Mouse (Mus musculus): Measurements from ENCODE around the gene Osbp2. TPM values are rescaled to one million over a fixed set of nuclear protein-coding genes. Genes with fewer than 3 reads are reported as not detected.
A peak's percentile ranks its signal among the peaks of the same experiment; 100 is the strongest.

Osbp2 gene
- polyA plus RNA-seq, 1 experiment, result 1.5 TPM

DNA sequence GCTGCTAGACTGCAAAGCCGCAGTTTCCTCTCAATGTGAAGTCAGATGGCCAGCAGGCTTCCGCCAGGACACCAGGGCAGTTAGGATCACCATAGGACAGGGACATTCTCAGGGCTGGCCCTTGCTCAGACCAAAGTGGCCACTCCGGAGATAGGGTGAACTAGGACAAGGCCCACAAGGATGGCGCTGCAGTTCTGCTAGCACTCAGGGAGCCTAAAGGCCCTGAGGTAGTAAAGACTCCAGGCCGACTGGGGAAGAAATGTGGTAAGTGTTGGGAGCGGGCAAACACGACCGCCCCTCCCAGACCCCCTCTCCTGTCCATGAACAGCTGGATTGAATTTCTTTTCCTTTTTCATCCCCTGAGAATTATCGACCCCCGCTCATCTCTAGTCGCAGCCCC, 102.4 kb downstream of the Osbp2 start:
- Histone ChIP-seq H3K27me3 (ENCODE audit: control insufficient read depth, insufficient read depth, low read length, poor library complexity, severe bottlenecking) (peaks cover 15% of the 10 kb centered on the region), H3K4me1 (ENCODE audit: control insufficient read depth, insufficient read depth, low read length) (no peaks in the 10 kb centered on the region), H3K4me3 (ENCODE audit: low read depth, low read length) (peak overlapping the region; percentile 62), H3K27ac (ENCODE audit: insufficient read depth, low read length) (no peak overlapping the region), H3K9ac (ENCODE audit: low read depth, poor library complexity, severe bottlenecking) (peak overlapping the region; percentile 84), H3K9me3 (replicated peaks; ENCODE audit: control insufficient read depth, insufficient read depth, low read length, poor library complexity, severe bottlenecking) (no peaks in the 10 kb centered on the region), H3K36me3 (ENCODE audit: control insufficient read depth, insufficient read depth, low read length, poor library complexity, severe bottlenecking) (no peaks in the 10 kb centered on the region)
- TF ChIP-seq POLR2A (IDR thresholded peaks at IDR 0.05; ENCODE audit: insufficient read depth, low read length) (no peak), CTCF (IDR thresholded peaks at IDR 0.05; ENCODE audit: low read depth, low read length) (no peak), EP300 (IDR thresholded peaks at IDR 0.05; ENCODE audit: insufficient read depth, low read depth, low read length) (no peak)

- no peak overlapping the region for H3K27ac ChIP-seq (ENCODE audit: insufficient read depth, low read length)
- no peaks in the 10 kb centered on the region for H3K9me3 ChIP-seq (replicated peaks; ENCODE audit: control insufficient read depth, insufficient read depth, low read length, poor library complexity, severe bottlenecking)
- H3K9ac ChIP-seq (ENCODE audit: low read depth, poor library complexity, severe bottlenecking), result no peak overlapping the region
- no peaks in the 10 kb centered on the region for H3K36me3 ChIP-seq (ENCODE audit: control insufficient read depth, insufficient read depth, low read length, poor library complexity, severe bottlenecking)
- H3K4me1 ChIP-seq (ENCODE audit: control insufficient read depth, insufficient read depth, low read length), result no peaks in the 10 kb centered on the region
- H3K4me3 ChIP-seq (ENCODE audit: low read depth, low read length), result no peak overlapping the region
- peaks cover 15% of the 10 kb centered on the region for H3K27me3 ChIP-seq (ENCODE audit: control insufficient read depth, insufficient read depth, low read length, poor library complexity, severe bottlenecking)
- TF ChIP-seq EP300 (IDR thresholded peaks at IDR 0.05; ENCODE audit: insufficient read depth, low read depth, low read length), result no peak
- TF ChIP-seq CTCF (IDR thresholded peaks at IDR 0.05; ENCODE audit: low read depth, low read length), result no peak
- no peak for TF ChIP-seq POLR2A (IDR thresholded peaks at IDR 0.05; ENCODE audit: insufficient read depth, low read length)
These were observed 104.3 kb downstream of the Osbp2 start for GRCm38 (mm10) chr11:3759433-3759832.

GRCm38 (mm10) chr11:3755341-3755740, 108.4 kb downstream of the Osbp2 start:
- no peak overlapping the region for H3K4me3 ChIP-seq (ENCODE audit: low read depth, low read length)
- H3K9ac ChIP-seq (ENCODE audit: low read depth, poor library complexity, severe bottlenecking), result no peak overlapping the region
- TF ChIP-seq POLR2A (IDR thresholded peaks at IDR 0.05; ENCODE audit: insufficient read depth, low read length), result no peak
- no peak for TF ChIP-seq EP300 (IDR thresholded peaks at IDR 0.05; ENCODE audit: insufficient read depth, low read depth, low read length)
- no peak for TF ChIP-seq CTCF (IDR thresholded peaks at IDR 0.05; ENCODE audit: low read depth, low read length)
- H3K27me3 ChIP-seq (ENCODE audit: control insufficient read depth, insufficient read depth, low read length, poor library complexity, severe bottlenecking), result peaks cover 2% of the 10 kb centered on the region; the same call in 1 of the 2 replicates
- H3K4me1 ChIP-seq (ENCODE audit: control insufficient read depth, insufficient read depth, low read length), result no peaks in the 10 kb centered on the region
- no peaks in the 10 kb centered on the region for H3K9me3 ChIP-seq (replicated peaks; ENCODE audit: control insufficient read depth, insufficient read depth, low read length, poor library complexity, severe bottlenecking)
- no peaks in the 10 kb centered on the region for H3K36me3 ChIP-seq (ENCODE audit: control insufficient read depth, insufficient read depth, low read length, poor library complexity, severe bottlenecking)
- H3K27ac ChIP-seq (ENCODE audit: insufficient read depth, low read length), result no peak overlapping the region

- Histone ChIP-seq H3K4me1 (ENCODE audit: control insufficient read depth, insufficient read depth, low read length) (no peaks in the 10 kb centered on the region), H3K27ac (ENCODE audit: insufficient read depth, low read length) (no peak overlapping the region), H3K9me3 (replicated peaks; ENCODE audit: control insufficient read depth, insufficient read depth, low read length, poor library complexity, severe bottlenecking) (no peaks in the 10 kb centered on the region), H3K36me3 (ENCODE audit: control insufficient read depth, insufficient read depth, low read length, poor library complexity, severe bottlenecking) (no peaks in the 10 kb centered on the region), H3K27me3 (ENCODE audit: control insufficient read depth, insufficient read depth, low read length, poor library complexity, severe bottlenecking) (no peaks in the 10 kb centered on the region), H3K9ac (ENCODE audit: low read depth, poor library complexity, severe bottlenecking) (no peak overlapping the region), H3K4me3 (ENCODE audit: low read depth, low read length) (no peak overlapping the region)
- TF ChIP-seq POLR2A (IDR thresholded peaks at IDR 0.05; ENCODE audit: insufficient read depth, low read length) (no peak), EP300 (IDR thresholded peaks at IDR 0.05; ENCODE audit: insufficient read depth, low read depth, low read length) (no peak), CTCF (IDR thresholded peaks at IDR 0.05; ENCODE audit: low read depth, low read length) (no peak)
These were observed 109.0 kb downstream of the Osbp2 start for GRCm38 (mm10) chr11:3754685-3755084.

DNA sequence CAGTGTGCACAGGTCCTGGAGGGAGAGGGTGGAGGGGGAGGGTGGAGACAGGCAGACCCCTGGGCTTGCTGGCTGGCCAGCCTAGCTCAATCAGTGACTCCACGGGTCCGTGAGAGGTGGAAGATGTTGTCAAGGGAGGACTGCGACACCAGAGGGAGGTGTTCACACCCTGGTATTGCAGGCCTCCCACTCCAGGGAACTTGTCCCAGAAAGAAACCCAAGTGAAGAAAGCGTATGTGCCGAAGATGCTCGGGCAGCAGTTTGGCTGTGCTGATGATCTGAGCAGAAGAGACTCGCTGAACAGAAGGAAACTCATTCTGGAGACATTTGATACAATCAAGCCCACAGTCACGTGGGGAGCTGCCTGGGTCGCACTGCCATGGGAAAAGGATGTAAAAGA, 109.8 kb downstream of the Osbp2 start:
- no peak overlapping the region for H3K4me3 ChIP-seq (ENCODE audit: low read depth, low read length)
- H3K27ac ChIP-seq (ENCODE audit: insufficient read depth, low read length), result no peak overlapping the region
- no peaks in the 10 kb centered on the region for H3K9me3 ChIP-seq (replicated peaks; ENCODE audit: control insufficient read depth, insufficient read depth, low read length, poor library complexity, severe bottlenecking)
- no peak for TF ChIP-seq EP300 (IDR thresholded peaks at IDR 0.05; ENCODE audit: insufficient read depth, low read depth, low read length)
- TF ChIP-seq POLR2A (IDR thresholded peaks at IDR 0.05; ENCODE audit: insufficient read depth, low read length), result no peak
- no peak for TF ChIP-seq CTCF (IDR thresholded peaks at IDR 0.05; ENCODE audit: low read depth, low read length)
- no peak overlapping the region for H3K9ac ChIP-seq (ENCODE audit: low read depth, poor library complexity, severe bottlenecking)
- H3K36me3 ChIP-seq (ENCODE audit: control insufficient read depth, insufficient read depth, low read length, poor library complexity, severe bottlenecking), result no peaks in the 10 kb centered on the region
- H3K4me1 ChIP-seq (ENCODE audit: control insufficient read depth, insufficient read depth, low read length), result no peaks in the 10 kb centered on the region
- no peaks in the 10 kb centered on the region for H3K27me3 ChIP-seq (ENCODE audit: control insufficient read depth, insufficient read depth, low read length, poor library complexity, severe bottlenecking)

- Histone ChIP-seq H3K27ac (ENCODE audit: insufficient read depth, low read length) (no peak overlapping the region), H3K4me3 (ENCODE audit: low read depth, low read length) (no peak overlapping the region), H3K4me1 (ENCODE audit: control insufficient read depth, insufficient read depth, low read length) (no peaks in the 10 kb centered on the region), H3K9me3 (replicated peaks; ENCODE audit: control insufficient read depth, insufficient read depth, low read length, poor library complexity, severe bottlenecking) (no peaks in the 10 kb centered on the region), H3K36me3 (ENCODE audit: control insufficient read depth, insufficient read depth, low read length, poor library complexity, severe bottlenecking) (no peaks in the 10 kb centered on the region), H3K27me3 (ENCODE audit: control insufficient read depth, insufficient read depth, low read length, poor library complexity, severe bottlenecking) (no peaks in the 10 kb centered on the region), H3K9ac (ENCODE audit: low read depth, poor library complexity, severe bottlenecking) (no peak overlapping the region)
- TF ChIP-seq EP300 (IDR thresholded peaks at IDR 0.05; ENCODE audit: insufficient read depth, low read depth, low read length) (no peak), CTCF (IDR thresholded peaks at IDR 0.05; ENCODE audit: low read depth, low read length) (no peak), POLR2A (IDR thresholded peaks at IDR 0.05; ENCODE audit: insufficient read depth, low read length) (no peak)
These were observed 110.9 kb downstream of the Osbp2 start for GRCm38 (mm10) chr11:3752766-3753165.
